Mouse (Mus musculus): ENCODE results near the gene Lhfpl2. TPM values are rescaled to one million over a fixed set of nuclear protein-coding genes. Genes with fewer than 3 reads are reported as not detected.

The Lhfpl2 gene
- polyA plus RNA-seq, 1 experiment from 2014 or later: 64.5 TPM

- ATAC-seq (ENCODE audit: insufficient read depth) (no peak), DNase-seq (peak; percentile 72)
- Histone ChIP-seq H3K27ac (ENCODE audit: low read depth) (no peak overlapping the region), H3K36me3 (ENCODE audit: insufficient read depth) (0 out of 2 replicates have a peak, but pooled peaks cover 3% of the 10 kb centered on the region), H3K27me3 (ENCODE audit: insufficient read depth, low read length) (no peaks in the 10 kb centered on the region), H3K4me2 (peak overlapping the region; percentile 65), H3K4me1 (ENCODE audit: insufficient read depth) (peaks cover 33% of the 10 kb centered on the region), H3K9ac (no peak overlapping the region), H3K9me3 (ENCODE audit: low read depth, low read length) (no peaks in the 10 kb centered on the region), H3K4me3 (ENCODE audit: low read depth, low read length) (peak overlapping the region; percentile 89; the same call in 1 of the 2 replicates)
- TF ChIP-seq CTCF (IDR thresholded peaks at IDR 0.05; ENCODE audit: low read depth): peak; percentile 67
- 83% methylated on average over 6 of the region's 6 CpGs for WGBS
Measured at GRCm38 (mm10) chr13:94059778-94060177, 2.2 kb downstream of the Lhfpl2 start.

- Histone ChIP-seq H3K4me3 (ENCODE audit: low read depth, low read length) (no peak overlapping the region), H3K9me3 (ENCODE audit: low read depth, low read length) (no peaks in the 10 kb centered on the region), H3K4me1 (ENCODE audit: insufficient read depth) (peaks cover 37% of the 10 kb centered on the region), H3K9ac (no peak overlapping the region), H3K36me3 (ENCODE audit: insufficient read depth) (0 out of 2 replicates have a peak, but pooled peaks cover 3% of the 10 kb centered on the region), H3K4me2 (no peak overlapping the region), H3K27me3 (ENCODE audit: insufficient read depth, low read length) (no peaks in the 10 kb centered on the region), H3K27ac (ENCODE audit: low read depth) (no peak overlapping the region)
- DNase-seq (no peak), ATAC-seq (ENCODE audit: insufficient read depth) (no peak)
- TF ChIP-seq CTCF (IDR thresholded peaks at IDR 0.05; ENCODE audit: low read depth): no peak
- WGBS: 80% methylated on average over 3 of the region's 3 CpGs
Measured at GRCm38 (mm10) chr13:94060461-94060860, 2.9 kb downstream of the Lhfpl2 start.

- Histone ChIP-seq H3K27me3 (ENCODE audit: insufficient read depth, low read length) (no peaks in the 10 kb centered on the region), H3K36me3 (ENCODE audit: insufficient read depth) (0 out of 2 replicates have a peak, but pooled peaks cover 3% of the 10 kb centered on the region), H3K4me1 (ENCODE audit: insufficient read depth) (peaks cover 37% of the 10 kb centered on the region), H3K9ac (no peak overlapping the region), H3K27ac (ENCODE audit: low read depth) (no peak overlapping the region), H3K4me3 (ENCODE audit: low read depth, low read length) (no peak overlapping the region), H3K9me3 (ENCODE audit: low read depth, low read length) (no peaks in the 10 kb centered on the region), H3K4me2 (0 out of 2 replicates have a peak overlapping the region, but pooled peaks have one; percentile 10)
- TF ChIP-seq CTCF (IDR thresholded peaks at IDR 0.05; ENCODE audit: low read depth): no peak
- 64% methylated on average over 9 of the region's 9 CpGs for WGBS
- DNase-seq (no peak), ATAC-seq (ENCODE audit: insufficient read depth) (no peak)
Measured at GRCm38 (mm10) chr13:94061256-94061877, 3.8 kb downstream of the Lhfpl2 start.

- peak overlapping the region; percentile 8; the same call in 1 of the 2 replicates for H3K4me3 ChIP-seq (ENCODE audit: low read depth, low read length)
- 18% methylated on average over 21 of the region's 21 CpGs for WGBS
- H3K9ac ChIP-seq: peak overlapping the region; percentile 26; the same call in 1 of the 2 replicates
- H3K9me3 ChIP-seq (ENCODE audit: low read depth, low read length): no peaks in the 10 kb centered on the region
- no peaks in the 10 kb centered on the region for H3K27me3 ChIP-seq (ENCODE audit: insufficient read depth, low read length)
- DNase-seq (peak; percentile 76), ATAC-seq (ENCODE audit: insufficient read depth) (peak; percentile 26)
- 0 out of 2 replicates have a peak, but pooled peaks cover 3% of the 10 kb centered on the region for H3K36me3 ChIP-seq (ENCODE audit: insufficient read depth)
- H3K4me1 ChIP-seq (ENCODE audit: insufficient read depth): peaks cover 40% of the 10 kb centered on the region
- TF ChIP-seq CTCF (IDR thresholded peaks at IDR 0.05; ENCODE audit: low read depth): no peak
- peak overlapping the region; percentile 58; the same call in 1 of the 2 replicates for H3K27ac ChIP-seq (ENCODE audit: low read depth)
- H3K4me2 ChIP-seq: peak overlapping the region; percentile 53
Measured at GRCm38 (mm10) chr13:94062349-94063111, 4.9 kb downstream of the Lhfpl2 start.

- Histone ChIP-seq H3K4me2 (peak overlapping the region; percentile 53), H3K9ac (peak overlapping the region; percentile 26; the same call in 1 of the 2 replicates), H3K9me3 (ENCODE audit: low read depth, low read length) (no peaks in the 10 kb centered on the region), H3K4me1 (ENCODE audit: insufficient read depth) (peaks cover 44% of the 10 kb centered on the region), H3K36me3 (ENCODE audit: insufficient read depth) (0 out of 2 replicates have a peak, but pooled peaks cover 3% of the 10 kb centered on the region), H3K4me3 (ENCODE audit: low read depth, low read length) (peak overlapping the region; percentile 8; the same call in 1 of the 2 replicates), H3K27me3 (ENCODE audit: insufficient read depth, low read length) (no peaks in the 10 kb centered on the region), H3K27ac (ENCODE audit: low read depth) (peak overlapping the region; percentile 58; the same call in 1 of the 2 replicates)
- ATAC-seq (ENCODE audit: insufficient read depth) (no peak), DNase-seq (peak; percentile 43)
- 42% methylated on average over 8 of the region's 8 CpGs for WGBS
- TF ChIP-seq CTCF (IDR thresholded peaks at IDR 0.05; ENCODE audit: low read depth): peak; percentile 54
Measured at GRCm38 (mm10) chr13:94063156-94063555, 5.6 kb downstream of the Lhfpl2 start.

- H3K4me1 ChIP-seq (ENCODE audit: insufficient read depth): peaks cover 35% of the 10 kb centered on the region
- no peak overlapping the region for H3K9ac ChIP-seq
- H3K4me2 ChIP-seq: no peak overlapping the region
- H3K4me3 ChIP-seq (ENCODE audit: low read depth, low read length): no peak overlapping the region
- no peak for TF ChIP-seq CTCF (IDR thresholded peaks at IDR 0.05; ENCODE audit: low read depth)
- H3K36me3 ChIP-seq (ENCODE audit: insufficient read depth): 0 out of 2 replicates have a peak, but pooled peaks cover 3% of the 10 kb centered on the region
- ATAC-seq (ENCODE audit: insufficient read depth) (no peak), DNase-seq (peak; percentile 63)
- peak overlapping the region; percentile 18; the same call in 1 of the 2 replicates for H3K27ac ChIP-seq (ENCODE audit: low read depth)
- H3K9me3 ChIP-seq (ENCODE audit: low read depth, low read length): no peaks in the 10 kb centered on the region
- no peaks in the 10 kb centered on the region for H3K27me3 ChIP-seq (ENCODE audit: insufficient read depth, low read length)
- 29% methylated on average over 7 of the region's 7 CpGs for WGBS
Measured at GRCm38 (mm10) chr13:94064571-94064970, 7.0 kb downstream of the Lhfpl2 start.

All from lung, embryonic 14.5 days (tissue).